Mouse (Mus musculus) liver, embryonic 14.5 days (tissue): ENCODE data around the gene Tomt.

Source experiments
- CTCF ChIP-seq: IDR thresholded peaks from 2 replicates; pipeline ENCODE4 v1.5.1; 2016; ENCODE audit warnings: antibody characterized with exemption, low read depth, control low read depth
- EP300 ChIP-seq: IDR thresholded peaks from 2 replicates; pipeline ENCODE4 v1.6.1; 2016; ENCODE audit warnings: antibody characterized with exemption, low read depth

DNA sequence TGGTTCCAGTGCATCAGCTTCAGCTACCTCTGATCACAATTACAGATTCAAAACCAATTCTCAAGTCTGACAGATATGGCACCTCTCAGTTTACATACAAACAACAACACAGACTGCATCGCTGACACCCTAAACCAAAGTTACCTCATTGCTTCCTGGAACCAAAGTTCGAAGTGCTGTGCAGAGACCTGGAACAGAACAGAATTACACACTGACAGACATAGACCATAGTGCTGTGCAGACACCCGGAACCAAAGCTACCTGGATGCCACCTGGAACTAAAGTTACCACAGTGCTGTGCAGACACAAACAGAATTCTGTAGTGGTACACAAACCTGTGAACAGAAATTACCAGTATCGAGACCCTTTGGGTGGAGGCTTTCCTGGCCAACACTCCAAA is 33.6 kb upstream of the Tomt start:
- TF ChIP-seq CTCF (no peak), EP300 (no peak)
